Mouse (Mus musculus): ENCODE measurements around the gene Mdfi. TPM values are rescaled to one million over a fixed set of nuclear protein-coding genes. Genes with fewer than 3 reads are reported as not detected.

Mdfi gene
- polyA plus RNA-seq, 1 experiment from 2014 or later = 2.0 TPM

GRCm38 (mm10) chr17:47814496-47814895 lies 20.0 kb downstream of the Mdfi start:
- Histone ChIP-seq H3K4me1 (replicated peaks; ENCODE audit: control insufficient read depth, insufficient read depth, low read length) (peaks cover 9% of the 10 kb centered on the region; the same call in 1 of the 2 replicates), H3K4me2 (ENCODE audit: low read length) (no peak overlapping the region), H3K9ac (replicated peaks; ENCODE audit: low read depth, low read length) (no peak overlapping the region), H3K27ac (ENCODE audit: low read length) (no peak overlapping the region), H3K9me3 (ENCODE audit: control insufficient read depth, low read length) (no peaks in the 10 kb centered on the region), H3K36me3 (ENCODE audit: control insufficient read depth, insufficient read depth) (no peaks in the 10 kb centered on the region), H3K4me3 (replicated peaks; ENCODE audit: low read length) (no peak overlapping the region), H3K27me3 (replicated peaks; ENCODE audit: control insufficient read depth, insufficient read depth, low read length) (no peaks in the 10 kb centered on the region)
- 15% methylated on average over 6 of the region's 6 CpGs for WGBS
- no peak for ATAC-seq

GRCm38 (mm10) chr17:47813616-47814015 lies 20.9 kb downstream of the Mdfi start:
- no peak overlapping the region for H3K4me2 ChIP-seq (ENCODE audit: low read length)
- H3K27me3 ChIP-seq (replicated peaks; ENCODE audit: control insufficient read depth, insufficient read depth, low read length) = no peaks in the 10 kb centered on the region
- H3K4me3 ChIP-seq (replicated peaks; ENCODE audit: low read length) = no peak overlapping the region
- peaks cover 9% of the 10 kb centered on the region; the same call in 1 of the 2 replicates for H3K4me1 ChIP-seq (replicated peaks; ENCODE audit: control insufficient read depth, insufficient read depth, low read length)
- H3K9ac ChIP-seq (replicated peaks; ENCODE audit: low read depth, low read length) = no peak overlapping the region
- no peak overlapping the region for H3K27ac ChIP-seq (ENCODE audit: low read length)
- WGBS = 73% methylated on average over 5 of the region's 5 CpGs
- ATAC-seq = 0 out of 2 replicates have a peak, but pooled peaks have one; percentile 6
- H3K9me3 ChIP-seq (ENCODE audit: control insufficient read depth, low read length) = no peaks in the 10 kb centered on the region
- no peaks in the 10 kb centered on the region for H3K36me3 ChIP-seq (ENCODE audit: control insufficient read depth, insufficient read depth)

GRCm38 (mm10) chr17:47812200-47812599 lies 22.3 kb downstream of the Mdfi start:
- WGBS = 94% methylated on average over 6 of the region's 6 CpGs

GRCm38 (mm10) chr17:47811265-47811800 lies 23.2 kb downstream of the Mdfi start:
- Histone ChIP-seq H3K4me2 (ENCODE audit: low read length) (no peak overlapping the region), H3K36me3 (ENCODE audit: control insufficient read depth, insufficient read depth) (no peaks in the 10 kb centered on the region), H3K27me3 (replicated peaks; ENCODE audit: control insufficient read depth, insufficient read depth, low read length) (no peaks in the 10 kb centered on the region), H3K4me3 (replicated peaks; ENCODE audit: low read length) (no peak overlapping the region), H3K4me1 (replicated peaks; ENCODE audit: control insufficient read depth, insufficient read depth, low read length) (peaks cover 9% of the 10 kb centered on the region), H3K9ac (replicated peaks; ENCODE audit: low read depth, low read length) (no peak overlapping the region), H3K9me3 (ENCODE audit: control insufficient read depth, low read length) (no peaks in the 10 kb centered on the region), H3K27ac (ENCODE audit: low read length) (no peak overlapping the region)
- ATAC-seq = no peak
- 25% methylated on average over 15 of the region's 15 CpGs for WGBS

More at GRCm38 (mm10) chr17:47812200-47812599, 22.3 kb downstream of the Mdfi start:
- no peak overlapping the region for H3K9ac ChIP-seq (replicated peaks; ENCODE audit: low read depth, low read length)
- H3K4me3 ChIP-seq (replicated peaks; ENCODE audit: low read length) = no peak overlapping the region
- H3K4me1 ChIP-seq (replicated peaks; ENCODE audit: control insufficient read depth, insufficient read depth, low read length) = peaks cover 9% of the 10 kb centered on the region; the same call in 1 of the 2 replicates
- no peaks in the 10 kb centered on the region for H3K36me3 ChIP-seq (ENCODE audit: control insufficient read depth, insufficient read depth)
- H3K27me3 ChIP-seq (replicated peaks; ENCODE audit: control insufficient read depth, insufficient read depth, low read length) = no peaks in the 10 kb centered on the region
- no peak overlapping the region for H3K27ac ChIP-seq (ENCODE audit: low read length)
- no peaks in the 10 kb centered on the region for H3K9me3 ChIP-seq (ENCODE audit: control insufficient read depth, low read length)
- no peak for ATAC-seq
- H3K4me2 ChIP-seq (ENCODE audit: low read length) = no peak overlapping the region

- ATAC-seq = no peak
- Histone ChIP-seq H3K36me3 (ENCODE audit: control insufficient read depth, insufficient read depth) (no peaks in the 10 kb centered on the region), H3K27me3 (replicated peaks; ENCODE audit: control insufficient read depth, insufficient read depth, low read length) (no peaks in the 10 kb centered on the region), H3K4me1 (replicated peaks; ENCODE audit: control insufficient read depth, insufficient read depth, low read length) (peaks cover 4% of the 10 kb centered on the region), H3K9me3 (ENCODE audit: control insufficient read depth, low read length) (no peaks in the 10 kb centered on the region), H3K4me2 (ENCODE audit: low read length) (no peak overlapping the region), H3K4me3 (replicated peaks; ENCODE audit: low read length) (no peak overlapping the region), H3K27ac (ENCODE audit: low read length) (no peak overlapping the region), H3K9ac (replicated peaks; ENCODE audit: low read depth, low read length) (no peak overlapping the region)
- WGBS = 46% methylated on average over 9 of the region's 9 CpGs
These were observed 28.3 kb downstream of the Mdfi start for GRCm38 (mm10) chr17:47806230-47806629.

GRCm38 (mm10) chr17:47805047-47805835 lies 29.2 kb downstream of the Mdfi start:
- Histone ChIP-seq H3K27me3 (replicated peaks; ENCODE audit: control insufficient read depth, insufficient read depth, low read length) (no peaks in the 10 kb centered on the region), H3K36me3 (ENCODE audit: control insufficient read depth, insufficient read depth) (no peaks in the 10 kb centered on the region), H3K9me3 (ENCODE audit: control insufficient read depth, low read length) (no peaks in the 10 kb centered on the region), H3K4me3 (replicated peaks; ENCODE audit: low read length) (no peak overlapping the region), H3K4me2 (ENCODE audit: low read length) (no peak overlapping the region), H3K9ac (replicated peaks; ENCODE audit: low read depth, low read length) (no peak overlapping the region), H3K27ac (ENCODE audit: low read length) (no peak overlapping the region), H3K4me1 (replicated peaks; ENCODE audit: control insufficient read depth, insufficient read depth, low read length) (peaks cover 4% of the 10 kb centered on the region)
- ATAC-seq = no peak
- WGBS = 44% methylated on average over 13 of the region's 13 CpGs

GRCm38 (mm10) chr17:47803662-47804061 lies 30.8 kb downstream of the Mdfi start:
- Histone ChIP-seq H3K27ac (ENCODE audit: low read length) (no peak overlapping the region), H3K4me3 (replicated peaks; ENCODE audit: low read length) (no peak overlapping the region), H3K9ac (replicated peaks; ENCODE audit: low read depth, low read length) (no peak overlapping the region), H3K4me1 (replicated peaks; ENCODE audit: control insufficient read depth, insufficient read depth, low read length) (peaks cover 4% of the 10 kb centered on the region), H3K4me2 (ENCODE audit: low read length) (no peak overlapping the region), H3K27me3 (replicated peaks; ENCODE audit: control insufficient read depth, insufficient read depth, low read length) (no peaks in the 10 kb centered on the region), H3K36me3 (ENCODE audit: control insufficient read depth, insufficient read depth) (no peaks in the 10 kb centered on the region), H3K9me3 (ENCODE audit: control insufficient read depth, low read length) (no peaks in the 10 kb centered on the region)
- WGBS = 88% methylated on average over 4 of the region's 4 CpGs
- no peak for ATAC-seq

GRCm38 (mm10) chr17:47802806-47803205 lies 31.7 kb downstream of the Mdfi start:
- Histone ChIP-seq H3K27ac (ENCODE audit: low read length) (no peak overlapping the region), H3K4me2 (ENCODE audit: low read length) (no peak overlapping the region), H3K9me3 (ENCODE audit: control insufficient read depth, low read length) (no peaks in the 10 kb centered on the region), H3K27me3 (replicated peaks; ENCODE audit: control insufficient read depth, insufficient read depth, low read length) (no peaks in the 10 kb centered on the region), H3K9ac (replicated peaks; ENCODE audit: low read depth, low read length) (no peak overlapping the region), H3K4me1 (replicated peaks; ENCODE audit: control insufficient read depth, insufficient read depth, low read length) (peaks cover 4% of the 10 kb centered on the region), H3K36me3 (ENCODE audit: control insufficient read depth, insufficient read depth) (no peaks in the 10 kb centered on the region), H3K4me3 (replicated peaks; ENCODE audit: low read length) (no peak overlapping the region)
- WGBS = 14% methylated on average over 8 of the region's 8 CpGs
- ATAC-seq = no peak

- Histone ChIP-seq H3K4me1 (replicated peaks; ENCODE audit: control insufficient read depth, insufficient read depth, low read length) (peaks cover 8% of the 10 kb centered on the region), H3K9me3 (ENCODE audit: control insufficient read depth, low read length) (no peaks in the 10 kb centered on the region), H3K9ac (replicated peaks; ENCODE audit: low read depth, low read length) (no peak overlapping the region), H3K36me3 (ENCODE audit: control insufficient read depth, insufficient read depth) (no peaks in the 10 kb centered on the region), H3K4me3 (replicated peaks; ENCODE audit: low read length) (no peak overlapping the region), H3K27me3 (replicated peaks; ENCODE audit: control insufficient read depth, insufficient read depth, low read length) (no peaks in the 10 kb centered on the region), H3K27ac (ENCODE audit: low read length) (no peak overlapping the region), H3K4me2 (ENCODE audit: low read length) (no peak overlapping the region)
- no peak for ATAC-seq
- 90% methylated on average over 9 of the region's 9 CpGs for WGBS
These were observed 37.1 kb downstream of the Mdfi start for GRCm38 (mm10) chr17:47797383-47797782.

Measured in forebrain, embryonic 16.5 days (tissue).